Mouse (Mus musculus) E14TG2a.4 (cell line): ENCODE data around the gene Slc11a1.
"Not testable (repeated sequence)": the region's sequence is repeated elsewhere in the genome, so short reads cannot be mapped to it uniquely, and the experiment has no call there.

Source experiments
- CTCF ChIP-seq: conservative IDR thresholded peaks from 2 replicates; pipeline ENCODE4 v1.5.1; 2014; ENCODE audit warnings: low read length
- NANOG ChIP-seq: IDR thresholded peaks from 2 replicates; pipeline ENCODE4 v1.6.1; 2014; ENCODE audit warnings: borderline replicate concordance, low read length, mixed read lengths

DNA sequence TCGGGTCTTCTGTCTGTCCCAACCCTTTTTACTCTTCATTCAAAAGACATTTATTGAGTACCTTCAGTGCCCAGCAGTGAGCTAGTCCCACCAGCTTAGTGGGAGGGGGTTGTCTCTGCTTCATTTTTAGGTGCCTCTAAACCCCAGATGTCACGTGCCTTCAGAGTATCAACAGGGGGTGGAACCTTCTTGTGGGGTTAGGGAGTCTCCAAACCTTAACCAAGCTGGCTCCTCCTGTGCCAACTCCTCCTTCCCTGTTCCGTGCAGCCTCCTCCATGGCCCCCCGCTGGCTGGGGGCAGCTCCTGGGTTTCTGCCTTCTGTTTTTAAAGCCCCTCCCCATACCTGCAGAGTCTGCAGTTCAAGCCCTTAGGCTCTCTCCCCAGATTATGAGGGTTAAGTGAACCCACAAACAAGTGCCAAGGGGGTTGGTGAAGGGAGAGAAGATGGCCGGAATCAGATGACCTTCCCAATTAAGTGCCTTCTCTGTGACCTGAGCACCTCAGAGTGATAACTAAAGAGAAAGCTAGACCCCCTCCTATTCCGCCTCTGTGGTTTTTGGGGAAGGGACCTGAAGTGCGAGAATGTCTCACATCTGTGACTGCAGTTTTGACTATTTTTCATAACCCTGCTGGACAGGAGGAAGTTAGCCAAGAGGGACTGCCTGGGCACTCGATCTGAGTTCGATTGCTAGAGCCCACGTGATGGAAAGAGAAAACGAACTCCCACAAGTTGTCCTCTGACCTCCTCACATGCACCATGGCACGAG lies 21.6 kb downstream of the Slc11a1 start:
- TF ChIP-seq CTCF, NANOG: not testable (repeated sequence)
